Comparison of ENCODE assay signal across 14 mouse cellular contexts in the genomic region with DNA sequence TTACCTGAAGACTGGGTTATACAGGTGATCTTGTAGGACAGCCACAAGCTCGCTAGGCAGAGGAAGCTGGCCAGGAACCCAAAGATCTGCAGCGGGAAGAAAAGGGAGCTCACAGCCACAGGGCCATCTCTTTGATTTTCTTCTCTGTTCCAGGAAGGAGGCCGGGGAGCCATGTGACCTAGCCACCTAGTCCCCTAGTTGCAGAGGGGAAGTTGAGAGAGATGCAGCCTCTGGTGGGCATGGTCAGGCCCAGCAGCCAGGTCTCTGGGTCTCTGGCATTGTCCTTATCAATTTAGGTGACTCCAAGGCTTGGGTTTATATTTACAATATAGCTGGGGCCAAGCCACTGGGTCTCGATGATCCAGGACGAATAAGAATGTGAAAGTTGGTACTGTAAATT.
"Had no signal": no experiment of that assay in that cellular context is flagged by ENCODE, and none has a peak within 500 bp of the region (broad histone marks: within the 10 kb centered on the region; RNA-seq: fewer than 3 reads in every experiment).

No protein-coding gene starts in this region.

- DNase-seq: kidney, adult 8-10 months; kidney, postnatal 25 days; lung, postnatal 14 days; right cerebral cortex, postnatal 25 days; spleen, adult 18-20 months; thymus, postnatal 25 days had no signal

- H3K36me3 ChIP-seq: lung, embryonic 15.5 days; midbrain, embryonic 15.5 days had no signal

- H3K4me3 ChIP-seq: left cerebral cortex, adult 2 months; limb, embryonic 10.5 days; liver, embryonic 15.5 days; lung, embryonic 15.5 days; midbrain, embryonic 10.5 days; midbrain, embryonic 15.5 days; neural tube, embryonic 12.5 days had no signal

- H3K27me3 ChIP-seq: liver, embryonic 15.5 days; lung, embryonic 15.5 days; midbrain, embryonic 15.5 days; neural tube, embryonic 12.5 days had no signal

- H3K4me1 ChIP-seq: limb, embryonic 10.5 days; liver, embryonic 15.5 days; lung, embryonic 15.5 days; midbrain, embryonic 10.5 days; midbrain, embryonic 15.5 days; neural tube, embryonic 12.5 days had no signal

- H3K27ac ChIP-seq: left cerebral cortex, adult 2 months; limb, embryonic 10.5 days; liver, embryonic 15.5 days; lung, embryonic 15.5 days; midbrain, embryonic 10.5 days; midbrain, embryonic 15.5 days; neural tube, embryonic 12.5 days; stomach, postnatal 0 days had no signal
